Mouse (Mus musculus) left cerebral cortex, postnatal 25 days (tissue): ENCODE data around the gene Rgl1. TPM values are rescaled to one million over a fixed set of nuclear protein-coding genes. Genes with fewer than 3 reads are reported as not detected.

Experiments used
- DNase-seq, 2 experiments: peaks; one replicate each; pipeline ENCODE4 v3.0.0; 2022; ENCODE audit warnings: low spot score in 2 of 2, mixed read lengths in 1 of 2
- intact Hi-C: fragments of 180-260 bp; cut with DNase I; formaldehyde crosslinking; loops from one replicate; pipeline ENCODE4 v1.15.1; 2025
- total RNA-seq, 2 experiments: library from RNA; stranded (reverse); gene quantifications; 2 replicates each; pipeline ENCODE4 v1.2.3; 2021

The Rgl1 gene
- total RNA-seq, 2 experiments from 2014 or later = 121 to 148 TPM

DNA sequence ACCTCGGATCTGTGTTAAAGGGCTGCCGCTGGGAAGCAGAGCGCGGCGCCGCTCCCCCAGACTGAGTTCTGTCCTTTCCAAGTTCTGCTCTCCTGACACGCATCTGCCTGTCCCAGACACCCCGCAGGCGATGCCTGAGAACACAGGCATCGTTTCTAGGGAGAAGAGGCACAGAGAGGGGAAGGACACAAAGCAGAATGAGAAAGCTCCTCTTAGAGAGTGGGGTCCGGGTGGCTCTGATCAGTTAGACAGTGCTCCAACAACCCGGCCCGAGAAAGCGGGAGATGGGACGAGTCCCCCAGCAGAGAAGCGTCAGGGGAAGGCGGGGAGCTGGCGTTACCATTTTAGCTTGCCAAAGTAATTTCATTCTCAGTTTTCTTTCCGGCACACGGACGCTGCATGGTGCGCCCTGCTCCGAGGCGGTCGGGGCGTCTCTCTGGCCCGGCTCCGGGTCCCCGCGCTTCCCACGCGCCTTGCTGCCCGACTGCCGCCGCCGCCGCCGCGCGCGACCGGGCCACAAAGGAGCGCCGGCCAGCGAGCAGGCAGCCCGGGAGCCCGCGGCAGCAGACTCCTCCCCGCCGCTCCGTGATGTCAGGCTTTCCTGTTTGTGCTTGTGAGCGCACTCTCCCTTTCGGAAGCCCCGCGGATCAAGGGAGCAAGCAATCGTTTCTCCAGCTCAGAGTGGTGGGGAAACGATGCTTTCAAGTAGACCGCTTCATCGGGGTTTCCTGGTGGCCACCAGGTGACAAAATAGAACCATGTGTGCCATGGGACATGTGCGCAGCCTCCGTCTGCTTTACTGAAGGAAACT is 141.3 kb downstream of the Rgl1 start:
- peak; percentile 46 to 64 for DNase-seq
- intact Hi-C loops = loop anchor here (5.0 kb wide), 2 partner anchors 48 to 98 kb away; no protein-coding TSS in a partner anchor

DNA sequence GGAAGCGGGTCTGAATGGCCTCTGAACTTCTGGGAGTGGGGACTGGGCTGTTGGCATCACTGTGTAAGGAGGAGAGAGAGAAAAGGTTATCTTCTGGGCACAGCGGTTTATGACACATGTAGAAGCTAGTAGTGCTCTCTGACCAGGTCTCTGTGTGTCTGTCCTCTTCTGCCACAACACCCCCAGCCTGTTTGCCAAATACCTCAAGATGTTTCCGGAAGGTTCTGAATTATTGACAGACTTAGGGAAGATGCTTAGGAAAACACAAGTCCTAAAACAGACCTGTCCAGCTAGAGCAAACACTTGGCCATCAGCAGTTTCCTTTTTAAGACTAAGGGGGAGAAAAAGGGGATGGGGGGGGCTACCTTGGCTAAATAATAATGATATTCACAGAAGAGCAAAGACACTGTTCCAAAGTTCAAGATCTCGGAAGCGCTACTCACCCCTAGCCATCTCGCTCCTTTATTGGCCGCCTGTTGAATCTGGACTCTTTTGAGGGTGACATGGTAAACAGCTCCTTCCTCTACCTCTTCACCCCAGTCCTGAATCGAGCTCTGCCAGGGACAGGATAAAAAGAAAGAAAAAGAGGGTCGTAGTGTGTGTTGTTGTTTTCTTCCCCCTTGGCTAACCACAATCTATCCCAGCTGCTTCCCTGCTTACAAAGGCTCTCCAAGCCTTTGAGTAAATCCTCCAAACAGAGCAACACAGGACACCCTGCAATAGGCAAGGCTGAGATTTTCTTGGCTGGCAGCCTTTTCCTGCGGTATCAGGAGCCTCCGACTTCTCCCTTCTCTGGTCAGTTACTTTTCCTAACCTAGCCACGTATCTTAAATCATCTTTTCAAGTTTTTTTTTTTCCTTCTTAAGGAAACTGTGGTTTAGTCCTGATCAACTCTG is 142.5 kb downstream of the Rgl1 start:
- DNase-seq = no peak
- intact Hi-C loops = loop anchor here (5.0 kb wide), 1 partner anchor 46 kb away; no protein-coding TSS in a partner anchor

DNA sequence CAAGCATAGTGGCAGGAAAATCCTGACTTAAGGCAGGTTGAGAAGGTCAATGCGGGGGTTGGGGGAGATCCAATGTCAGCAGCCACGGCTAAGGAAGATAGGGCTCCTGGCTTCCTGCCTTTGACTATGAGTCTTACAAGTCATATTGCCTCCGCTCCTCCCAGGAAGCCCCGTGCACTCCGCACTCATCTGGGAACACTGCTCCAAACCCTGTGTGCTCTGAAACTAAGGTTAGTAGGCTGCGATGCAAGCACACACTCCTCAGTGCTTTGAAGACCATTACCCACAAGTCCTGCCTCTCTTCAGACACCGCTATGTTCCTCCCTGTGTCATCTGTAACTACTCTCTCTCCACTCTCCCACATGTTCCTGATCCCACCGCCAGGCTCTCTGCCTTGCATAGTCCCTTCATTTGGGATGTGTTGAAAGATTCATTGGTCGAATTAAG is 143.4 kb downstream of the Rgl1 start:
- intact Hi-C loops = loop anchor here (5.0 kb wide), 1 partner anchor 45 kb away; no protein-coding TSS in a partner anchor
- no peak for DNase-seq

DNA sequence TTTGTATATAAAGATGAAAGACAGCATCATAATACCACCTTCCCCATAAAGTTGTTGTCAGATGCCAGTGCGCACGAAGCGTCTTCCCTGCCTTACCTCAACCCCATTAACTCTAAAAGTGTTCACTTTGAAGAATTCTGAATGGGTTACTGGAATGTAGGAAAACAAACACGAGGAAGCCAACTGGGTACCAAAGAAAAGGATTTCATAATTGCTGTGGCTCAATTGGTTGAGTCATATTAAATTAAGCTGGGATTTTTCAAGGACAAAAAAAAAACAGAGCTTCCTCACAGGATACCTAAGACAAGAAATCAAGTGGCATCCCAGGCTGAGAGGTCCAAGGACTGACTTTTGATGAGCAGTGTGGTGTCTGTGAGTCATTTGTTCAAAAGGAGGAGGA is 144.5 kb downstream of the Rgl1 start:
- intact Hi-C loops = loop anchor here (5.0 kb wide), 1 partner anchor 44 kb away; no protein-coding TSS in a partner anchor
- DNase-seq = no peak

DNA sequence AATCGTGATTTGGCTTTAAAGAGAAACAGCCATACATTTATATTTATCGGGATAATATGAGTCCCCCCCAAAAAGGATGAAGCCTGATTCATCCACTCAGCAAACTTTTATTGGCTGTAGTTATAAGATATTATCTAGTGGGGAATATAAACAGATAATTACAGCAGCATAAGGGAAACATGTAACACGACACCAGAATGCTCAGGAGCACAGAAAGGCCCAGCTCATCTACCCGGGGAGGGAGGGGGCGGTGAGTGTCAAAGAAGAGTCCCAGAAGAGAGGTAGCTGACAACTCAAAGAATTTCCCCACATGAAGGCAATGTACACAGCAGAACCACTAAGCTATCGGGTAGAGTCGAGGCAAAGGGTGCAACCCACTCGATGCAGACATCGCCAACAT is 146.8 kb downstream of the Rgl1 start:
- intact Hi-C loops = no loop called here

DNA sequence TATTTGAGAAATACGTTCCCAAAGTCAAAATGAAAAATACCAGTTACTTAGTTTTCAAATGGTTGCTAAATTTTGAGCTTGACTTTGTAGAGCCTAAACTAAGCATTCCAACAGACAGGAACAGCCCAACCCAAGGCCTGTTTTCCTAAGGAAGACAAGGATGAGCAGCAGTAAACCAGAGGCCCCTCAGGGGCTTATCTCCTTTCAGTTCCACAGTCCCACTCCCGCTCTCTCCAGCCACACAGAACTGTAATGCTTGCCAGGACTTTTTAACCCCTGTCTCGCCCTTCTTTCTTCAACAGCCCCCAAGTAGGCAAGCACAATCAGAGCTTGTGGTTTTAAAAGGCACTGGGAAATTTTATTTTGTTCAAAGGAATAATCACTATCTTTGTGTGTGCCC is 147.3 kb downstream of the Rgl1 start:
- intact Hi-C loops = no loop called here

More for the DNA sequence above, 146.8 kb downstream of the Rgl1 start:
- no peak for DNase-seq

DNA sequence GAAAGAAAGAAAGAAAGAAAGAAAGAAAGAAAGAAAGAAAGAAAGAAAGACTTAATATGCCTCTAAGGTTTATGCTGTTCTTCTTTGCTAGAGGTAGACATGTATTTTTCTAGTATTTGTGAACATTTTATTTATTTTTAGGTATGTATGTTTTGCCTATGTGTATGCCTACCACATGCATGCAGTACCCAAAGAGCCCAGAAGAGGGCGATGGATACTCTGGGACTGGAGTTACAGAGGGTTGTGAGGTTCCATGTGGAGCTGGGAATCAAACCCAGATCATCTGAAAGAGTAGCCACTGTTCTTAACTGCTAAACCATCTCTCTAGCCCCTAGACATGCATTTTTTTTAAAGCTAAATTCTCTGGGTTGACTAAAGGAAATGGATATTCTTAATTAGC is 147.8 kb downstream of the Rgl1 start:
- DNase-seq = no peak
- intact Hi-C loops = no loop called here

More for the DNA sequence above, 147.3 kb downstream of the Rgl1 start:
- no peak for DNase-seq

DNA sequence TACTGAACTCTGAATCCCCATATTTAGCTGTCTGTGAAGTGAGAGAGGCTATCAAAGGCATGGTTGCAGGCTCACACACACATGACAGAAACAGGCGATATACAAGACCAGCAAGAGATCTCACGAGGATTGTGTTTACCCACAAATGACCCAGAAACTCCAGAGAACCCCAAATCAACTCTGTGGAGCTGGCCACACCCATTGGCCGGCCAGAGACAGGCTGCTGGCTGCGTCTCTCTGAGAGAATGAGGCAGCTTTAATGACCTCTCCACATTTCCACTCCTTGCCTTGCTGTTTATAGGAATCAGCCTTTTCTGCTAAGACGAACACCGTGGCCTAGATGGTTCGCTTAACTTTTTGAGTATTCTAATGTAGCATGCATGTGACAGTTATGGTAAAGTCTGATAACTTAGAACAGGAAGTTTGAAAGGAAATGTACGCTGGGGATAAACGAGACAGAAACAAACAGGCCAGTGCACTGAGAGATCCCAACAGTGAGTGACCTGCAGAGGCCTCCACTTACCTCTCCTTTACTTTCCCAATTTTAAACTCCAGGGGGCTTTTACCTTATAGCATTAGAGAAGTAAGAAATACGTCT is 148.3 kb downstream of the Rgl1 start:
- intact Hi-C loops = no loop called here
- DNase-seq = no peak

DNA sequence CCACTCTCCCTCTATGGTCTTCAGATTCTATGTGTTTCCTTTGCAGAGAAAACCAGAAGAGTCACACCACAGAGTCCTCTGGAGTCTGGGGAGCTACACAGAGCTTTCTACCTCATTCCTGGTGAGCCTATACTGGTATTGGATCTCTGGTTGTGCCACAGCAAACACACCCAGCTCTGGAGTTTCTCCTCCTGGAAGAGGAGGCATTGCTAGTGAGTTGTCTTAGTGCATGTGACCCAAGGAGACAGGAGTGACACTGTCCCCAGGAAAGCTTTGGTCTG is 149.4 kb downstream of the Rgl1 start:
- intact Hi-C loops = no loop called here
- no peak for DNase-seq

DNA sequence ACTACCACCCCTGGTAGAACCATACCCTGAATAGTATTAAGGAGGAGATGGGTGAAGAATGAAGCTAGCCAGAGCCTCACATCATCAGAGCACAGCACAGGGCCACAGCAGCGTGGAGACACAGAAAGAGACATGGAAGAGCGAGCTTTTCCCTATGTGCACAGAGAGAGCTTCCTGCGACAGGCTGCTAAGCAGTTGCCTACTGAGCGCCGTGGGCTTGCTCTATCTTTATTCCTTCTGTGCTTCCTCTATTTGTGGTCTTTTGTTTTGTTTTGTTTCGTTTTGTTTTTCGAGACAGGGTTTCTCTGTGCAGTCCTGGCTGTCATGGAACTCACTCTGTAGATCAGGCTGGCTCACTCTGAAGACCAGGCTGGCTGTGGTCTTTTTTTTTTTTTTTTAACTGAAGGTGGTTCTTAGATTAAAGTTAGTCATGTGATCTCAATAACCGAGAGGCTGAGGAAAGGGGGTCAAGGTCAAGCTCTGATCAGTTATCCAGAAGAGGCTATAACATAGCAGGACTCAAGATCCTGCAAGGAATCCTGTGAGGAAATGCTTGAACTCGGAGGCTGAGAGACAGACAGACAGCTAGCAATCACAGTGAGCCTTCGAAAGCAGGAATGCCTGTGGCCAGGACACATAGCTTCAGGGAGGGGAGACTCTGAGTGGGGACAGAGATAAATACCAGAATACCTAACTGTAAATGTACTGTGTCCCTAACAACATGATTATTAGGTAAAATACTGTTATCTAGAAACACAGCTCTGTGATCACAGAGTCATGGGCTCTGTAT is 150.0 kb downstream of the Rgl1 start:
- no peak for DNase-seq
- intact Hi-C loops = no loop called here

DNA sequence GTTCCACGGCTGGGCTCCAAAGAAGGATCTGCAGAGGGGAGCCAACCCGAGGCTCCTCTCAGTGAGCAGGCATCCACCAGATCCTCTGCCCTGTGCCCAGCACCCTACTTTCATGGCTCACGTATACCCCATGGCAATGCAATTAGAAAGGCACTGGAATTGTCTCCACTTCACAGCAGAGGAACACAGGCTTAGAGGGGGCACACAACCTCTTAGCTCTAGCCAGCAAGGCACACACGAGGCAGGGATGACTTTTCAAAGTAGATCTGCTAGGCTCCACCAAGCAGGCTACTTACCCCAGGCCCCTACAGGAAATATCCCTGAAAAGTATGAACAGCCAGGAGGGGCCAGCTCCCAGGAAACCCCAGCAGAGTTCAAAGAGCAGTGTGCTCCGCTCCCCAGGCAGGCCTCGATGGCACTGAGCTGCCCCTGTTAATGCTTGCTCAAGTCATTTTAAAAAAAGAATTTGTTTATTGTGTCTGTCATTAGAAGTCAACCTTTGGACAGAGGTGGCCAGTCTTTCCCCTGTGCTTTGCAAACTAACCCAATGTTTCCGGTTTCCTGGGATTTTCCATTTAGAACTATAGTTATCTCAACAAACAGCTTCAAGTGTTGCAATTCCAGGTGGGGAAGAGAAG is 151.3 kb downstream of the Rgl1 start:
- intact Hi-C loops = no loop called here
- no peak for DNase-seq

DNA sequence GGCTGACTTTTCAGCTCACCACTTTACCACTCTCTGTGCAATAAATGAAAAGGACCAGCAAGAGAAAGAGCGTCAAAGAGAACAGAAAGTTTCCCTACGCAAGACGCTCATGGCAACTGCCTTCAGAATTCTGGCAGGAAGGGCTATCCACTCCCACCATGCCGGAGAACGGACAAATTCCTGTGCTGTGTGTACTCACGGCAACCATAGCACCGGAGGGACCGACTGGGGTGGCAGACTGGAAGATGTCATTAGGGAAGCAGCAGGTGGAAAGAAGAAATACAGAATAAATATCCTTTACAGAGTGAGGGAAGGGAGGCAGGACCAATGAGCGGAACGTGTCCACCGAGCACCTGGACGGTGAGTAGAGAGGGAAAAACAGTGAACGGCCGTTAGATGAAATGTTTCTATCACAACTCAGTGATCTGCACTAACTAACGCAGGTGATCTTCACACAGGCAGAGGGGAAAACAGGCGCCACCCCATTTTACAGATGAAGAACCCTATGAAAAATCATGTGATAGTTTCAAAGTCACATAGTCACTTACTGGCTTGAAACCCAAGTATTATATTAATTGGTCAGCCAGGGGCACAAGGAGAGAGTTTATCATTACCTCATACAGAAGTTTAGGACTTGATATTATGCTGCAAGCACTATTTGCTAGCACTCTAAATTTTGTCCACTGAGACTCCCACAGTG is 152.8 kb downstream of the Rgl1 start:
- intact Hi-C loops = no loop called here
- DNase-seq = no peak

DNA sequence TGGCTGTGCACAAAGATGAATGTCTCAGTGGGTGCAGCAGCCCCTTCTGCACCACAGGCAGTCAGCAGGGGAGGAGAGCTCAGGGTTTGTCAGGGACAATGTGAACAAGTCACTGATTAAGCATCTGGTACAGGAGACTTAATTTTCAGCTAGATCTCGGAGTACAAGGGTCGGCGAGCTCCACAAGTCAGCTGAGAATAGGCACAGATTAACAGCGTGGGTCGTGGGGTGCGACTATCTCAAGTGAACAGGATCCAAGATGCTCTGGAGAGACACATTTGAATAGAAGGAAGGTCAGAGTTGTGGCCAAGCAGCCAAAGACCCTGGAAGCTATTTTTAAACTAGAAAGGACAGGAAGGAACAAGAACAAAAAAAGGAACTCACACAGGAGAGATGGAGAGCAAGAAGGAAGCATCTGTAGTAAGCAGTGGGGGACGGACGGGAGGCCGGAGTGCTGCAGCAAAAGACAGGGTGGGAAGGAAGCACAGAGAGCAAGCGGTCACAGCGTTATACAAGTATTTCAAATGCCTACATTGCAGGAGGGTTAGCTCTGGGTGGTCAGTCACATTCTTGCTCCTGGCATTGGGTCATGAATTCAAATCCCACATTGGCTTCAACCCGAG is 153.5 kb downstream of the Rgl1 start:
- DNase-seq = no peak

DNA sequence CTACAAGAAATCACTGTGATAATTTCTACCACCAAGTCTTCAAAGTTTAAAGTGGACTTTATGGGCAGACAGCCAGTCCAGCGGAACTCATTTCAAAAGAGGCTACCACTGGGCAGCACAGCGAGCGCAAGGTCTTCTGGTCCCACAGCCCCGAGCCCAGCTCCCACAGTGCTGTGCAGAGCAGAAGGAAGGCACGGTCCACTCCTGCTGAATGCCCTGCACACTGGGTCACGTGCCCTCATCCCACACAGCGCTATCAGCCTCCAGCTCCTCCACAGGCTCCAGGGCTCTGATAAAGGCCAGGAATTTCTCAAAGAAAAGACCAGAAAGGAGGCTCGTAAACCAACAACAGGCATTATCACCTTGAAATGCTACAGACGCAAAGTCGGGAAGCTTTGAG is 156.6 kb downstream of the Rgl1 start:
- intact Hi-C loops = no loop called here
- DNase-seq = no peak

More for the DNA sequence above, 153.5 kb downstream of the Rgl1 start:
- intact Hi-C loops = no loop called here

DNA sequence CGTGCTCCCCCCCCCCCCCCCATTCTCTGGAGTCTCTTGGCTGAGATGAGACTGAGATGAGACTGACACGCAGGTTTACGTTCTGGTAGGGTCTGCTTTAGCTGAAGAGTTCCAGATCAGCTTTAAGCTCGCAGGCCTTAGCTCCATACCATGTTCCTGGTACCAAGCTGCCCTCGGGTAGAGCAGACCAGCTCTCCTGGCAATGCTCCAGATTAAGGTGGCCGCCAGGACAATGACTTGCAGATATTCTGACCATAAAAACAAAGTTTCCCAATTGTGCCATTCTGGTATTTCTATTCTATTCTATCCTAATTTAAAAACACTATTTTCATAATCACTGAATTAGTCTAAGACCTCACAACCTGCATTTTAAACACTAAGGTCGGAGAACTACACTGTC is 157.1 kb downstream of the Rgl1 start:
- intact Hi-C loops = no loop called here
- no peak for DNase-seq

DNA sequence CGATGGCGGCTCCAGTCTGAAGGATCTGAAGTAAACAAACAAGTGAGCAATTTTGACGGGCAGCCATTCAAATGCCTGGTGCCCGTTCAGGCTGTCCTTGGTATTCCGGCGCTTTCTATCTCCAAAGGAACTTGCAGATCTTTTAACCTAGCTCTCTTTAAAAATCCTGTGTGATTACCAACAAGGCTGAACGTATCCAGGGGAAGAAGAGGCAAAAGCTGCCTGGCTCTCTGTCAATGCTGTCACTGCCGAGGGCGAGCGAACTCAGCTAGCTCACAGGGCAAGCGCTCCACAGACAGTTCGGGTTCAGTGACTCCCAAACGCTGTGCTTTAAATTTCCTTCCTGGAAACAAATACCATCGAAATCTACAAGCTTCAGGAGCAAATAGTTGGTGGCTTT is 158.4 kb downstream of the Rgl1 start:
- intact Hi-C loops = no loop called here
- DNase-seq = no peak

DNA sequence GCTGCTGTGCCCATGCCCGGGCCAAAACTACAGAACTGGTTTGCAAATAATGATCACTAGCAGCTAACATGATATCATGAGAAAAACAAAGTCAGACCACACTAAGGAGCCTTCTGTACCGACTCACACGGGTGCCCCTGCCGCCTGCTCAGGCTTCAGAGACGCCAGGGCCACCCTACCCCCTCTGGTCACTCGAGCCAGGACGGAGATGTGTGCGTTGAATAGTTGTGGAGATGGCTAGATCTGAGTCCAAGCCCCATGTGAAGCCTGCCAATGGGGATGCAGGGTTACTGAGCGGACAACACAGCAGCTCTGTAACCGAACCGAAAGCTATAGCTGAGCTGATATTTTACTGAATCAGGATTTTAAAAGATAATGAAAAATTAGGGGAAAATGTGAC is 159.4 kb downstream of the Rgl1 start:
- no peak for DNase-seq
- intact Hi-C loops = no loop called here
